Mouse (Mus musculus) inflammation-experienced regulatory T-cells, adult 6 months (primary cell): ENCODE data around the gene Med22. TPM values are rescaled to one million over a fixed set of nuclear protein-coding genes. Genes with fewer than 3 reads are reported as not detected.

Experiments used
- ATAC-seq: one replicate; pipeline ENCODE4 v1.8.0; 2017
- polyA plus RNA-seq, 3 experiments: library from polyadenylated mRNA; unstranded; fragments of 100-300 nt; shearing (Covaris generic); gene quantifications; one replicate each; pipeline ENCODE4 v1.2.1; 2017

The Med22 gene
- polyA plus RNA-seq, 3 experiments from 2014 or later, result 10.2 to 16.7 (median 11.1) TPM

GRCm38 (mm10) chr2:26862856-26863255 lies 47.6 kb downstream of the Med22 start:
- ATAC-seq, result no peak

Other genes with a start within 250 kb of the Med22 start
- gene Lcn4, start 239.4 kb downstream of the Med22 start, polyA plus RNA-seq, result under 1 TPM in 2 of 3 experiments, not detected in 1; 0.59 to 0.96 TPM
- gene Abo, start 45.7 kb downstream of the Med22 start, polyA plus RNA-seq, result not detected
- gene Surf6, start 7.8 kb downstream of the Med22 start, polyA plus RNA-seq, result 10 to 100 TPM; 23.0 to 39.2 (median 33.5) TPM
- 1,000 to 10,000 TPM in 1 of 3 experiments, 100 to 1,000 TPM in 2; 540 to 1,152 (median 653) TPM for gene Rpl7a, start 87 bp upstream of the Med22 start, polyA plus RNA-seq
- gene Surf2, start 5.7 kb upstream of the Med22 start, polyA plus RNA-seq, result 10 to 100 TPM; 31.8 to 57.2 (median 52.2) TPM
- 100 to 1,000 TPM; 110 to 139 (median 122) TPM for gene Surf1, start 5.9 kb upstream of the Med22 start, polyA plus RNA-seq
- 100 to 1,000 TPM in 1 of 3 experiments, 10 to 100 TPM in 2; 80.1 to 102 (median 86.7) TPM for gene Surf4, start 23.3 kb upstream of the Med22 start, polyA plus RNA-seq
- gene Stkld1, start 23.4 kb upstream of the Med22 start, polyA plus RNA-seq, result under 1 TPM; 0.16 to 0.36 (median 0.34) TPM
- 10 to 100 TPM; 45.9 to 63.8 (median 58.7) TPM for gene Rexo4, start 53.7 kb upstream of the Med22 start, polyA plus RNA-seq
- not detected for gene Adamts13, start 62.7 kb upstream of the Med22 start, polyA plus RNA-seq
- 10 to 100 TPM; 12.9 to 19.5 (median 17.3) TPM for gene Cacfd1, start 99.2 kb upstream of the Med22 start, polyA plus RNA-seq
- 1 to 10 TPM; 3.2 to 6.0 (median 3.5) TPM for gene Slc2a6, start 117.3 kb upstream of the Med22 start, polyA plus RNA-seq
- gene Mymk, start 161.5 kb upstream of the Med22 start, polyA plus RNA-seq, result not detected
- not detected for gene Adamtsl2, start 168.7 kb upstream of the Med22 start, polyA plus RNA-seq
- not detected for gene Fam163b, start 231.8 kb upstream of the Med22 start, polyA plus RNA-seq